Mouse (Mus musculus): ENCODE data around the gene Ube2d2b.

Gene Ube2d2b

DNA sequence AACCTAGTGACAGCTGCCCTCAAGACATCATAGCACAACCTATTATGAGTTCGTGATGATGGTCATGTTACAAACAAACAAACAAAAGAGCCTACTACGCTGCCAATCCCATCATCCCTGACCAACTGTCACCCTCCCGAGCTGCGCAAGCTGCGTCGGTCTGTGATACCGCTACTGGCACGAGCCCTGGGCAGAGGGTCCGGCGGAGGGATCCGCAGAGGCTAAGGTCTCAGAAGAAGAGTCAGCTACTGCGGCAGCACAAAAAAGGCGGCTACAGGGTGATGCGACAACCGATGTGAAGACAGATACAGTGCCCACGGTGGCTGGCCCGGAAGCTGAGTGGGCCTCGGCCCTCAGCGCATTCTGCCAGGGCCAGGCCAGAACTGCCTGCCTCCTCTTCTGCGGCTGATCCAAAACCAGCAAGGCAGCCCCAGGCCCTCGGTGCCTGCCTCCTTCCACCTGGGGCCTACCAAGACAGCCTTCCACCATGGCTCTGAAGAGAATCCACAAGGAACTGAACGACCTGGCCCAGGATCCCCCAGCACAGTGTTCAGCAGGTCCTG is at the start of gene Ube2d2b:
Gene Ube2d2b (plus strand): TSS at position 102 of the 563 bp plus-strand sequence.
- DNase-seq (ENCODE audit: low read depth) = no peak

DNA sequence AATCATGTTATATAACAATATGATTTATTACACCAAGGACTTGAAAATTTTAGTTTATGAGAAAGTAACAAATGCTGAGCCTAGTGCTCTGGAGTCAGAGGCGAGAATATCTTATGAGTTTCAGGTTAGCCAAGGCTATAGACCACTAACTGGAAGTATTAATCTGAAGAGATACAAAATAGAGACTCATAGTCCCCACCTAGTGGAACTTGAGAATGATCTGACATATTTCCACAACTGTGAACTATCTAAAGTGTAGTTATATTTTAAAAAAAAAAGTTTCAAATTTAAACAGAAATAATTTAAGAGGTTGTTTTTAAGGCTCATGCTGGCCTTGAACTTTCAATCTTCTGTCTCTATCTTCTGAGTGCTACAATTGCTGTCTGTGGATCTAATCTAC is 47.5 kb upstream of the Ube2d2b start:
- no peak for DNase-seq (ENCODE audit: low read depth)

DNA sequence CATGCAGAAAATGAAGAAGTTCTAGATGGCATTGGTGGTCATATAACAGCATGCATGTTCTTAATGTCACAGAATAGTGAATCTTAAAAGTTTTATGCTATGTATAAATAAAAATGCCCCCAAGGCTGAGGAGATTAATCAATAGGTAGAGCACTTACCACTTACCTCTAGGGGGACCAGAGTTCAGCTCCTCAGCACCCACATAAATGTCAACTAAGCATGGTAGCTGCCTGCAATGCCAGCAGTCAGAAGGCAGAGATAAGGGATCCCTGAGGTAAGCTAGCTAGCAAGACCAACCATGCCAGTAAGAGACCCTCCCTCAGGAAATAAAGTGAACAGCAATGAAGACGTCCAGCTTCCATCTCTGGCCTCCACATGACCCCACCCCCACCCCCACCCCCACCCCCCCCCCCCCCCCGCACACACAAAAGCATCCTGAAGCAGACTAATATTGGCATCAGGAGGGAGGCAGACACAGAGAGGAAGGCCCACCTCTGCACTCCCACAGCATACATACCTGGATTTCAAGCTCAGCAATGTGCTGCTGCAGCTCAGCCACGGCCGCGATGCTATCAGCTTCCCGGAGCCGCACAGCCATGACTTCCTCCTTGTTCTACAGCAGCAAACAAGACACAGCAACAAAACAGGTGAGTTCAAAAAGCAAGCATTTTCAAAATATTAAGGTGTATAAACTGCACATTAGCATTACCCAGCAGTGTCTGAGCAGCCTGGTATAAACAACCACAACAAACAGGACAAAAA is 42.0 kb upstream of the Ube2d2b start:
- DNase-seq (ENCODE audit: low read depth) = no peak

- peak; percentile 74 for DNase-seq (ENCODE audit: low read depth)
Observed at GRCm38 (mm10) chr5:107789492-107789891, 40.4 kb upstream of the Ube2d2b start.

DNA sequence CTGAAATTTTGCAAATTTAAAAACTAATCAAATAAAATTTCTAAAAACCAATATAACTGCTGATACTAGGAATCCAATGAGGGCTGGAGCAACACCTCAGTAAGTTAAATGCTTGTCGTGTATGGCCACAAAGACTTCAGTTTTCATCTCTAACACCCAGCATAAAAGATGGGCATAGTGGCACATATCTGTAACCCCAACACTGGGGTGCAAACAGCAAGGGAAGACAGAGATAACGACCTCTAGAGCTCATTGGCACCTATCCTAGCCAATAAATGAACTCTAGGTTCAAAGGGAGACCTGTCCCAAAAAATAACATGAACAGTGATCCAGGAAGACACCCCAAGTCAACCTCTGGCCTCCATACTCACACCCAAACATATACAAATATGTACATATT is 37.9 kb upstream of the Ube2d2b start:
- DNase-seq (ENCODE audit: low read depth) = no peak

DNA sequence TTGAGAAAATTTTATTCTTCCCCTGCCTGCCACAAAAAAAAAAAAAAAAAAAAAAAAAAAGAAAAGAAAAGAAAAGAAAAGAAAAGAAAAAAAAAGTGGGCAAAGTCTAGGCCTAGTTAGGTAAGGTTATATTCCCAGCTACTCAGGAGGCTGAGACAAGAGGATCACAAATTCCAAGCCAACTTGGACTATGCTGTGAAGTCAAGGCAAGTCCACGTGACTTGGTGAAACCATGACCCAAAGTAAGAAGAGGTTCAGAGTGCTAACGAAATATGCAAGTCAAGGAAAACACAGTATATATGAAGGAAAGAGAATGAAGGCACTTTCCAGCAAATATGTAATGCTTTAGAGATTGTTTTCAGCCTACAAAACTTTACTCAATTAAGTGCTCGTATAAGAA is 37.4 kb upstream of the Ube2d2b start:
- DNase-seq (ENCODE audit: low read depth) = no peak

- DNase-seq (ENCODE audit: low read depth) = peak; percentile 78
Observed at GRCm38 (mm10) chr5:107793258-107793657, 36.6 kb upstream of the Ube2d2b start.

DNA sequence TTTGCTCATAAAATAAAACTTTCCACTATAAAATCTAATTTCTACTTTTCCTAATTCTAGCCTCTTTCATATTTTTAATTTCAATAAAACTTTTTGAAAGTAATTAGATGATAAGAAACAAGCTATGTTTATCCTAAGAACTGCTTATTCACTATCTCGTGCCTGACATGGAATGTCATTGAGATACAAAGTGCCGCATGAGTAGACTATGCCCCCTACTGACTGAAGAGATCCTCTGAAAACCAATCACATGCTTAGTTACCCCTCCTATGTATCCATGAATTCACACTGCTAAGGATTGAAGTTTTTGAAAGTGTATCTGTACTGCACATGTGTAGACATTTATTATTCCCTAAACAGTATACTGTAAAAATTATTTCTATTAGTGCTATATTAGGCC is 36.0 kb upstream of the Ube2d2b start:
- DNase-seq (ENCODE audit: low read depth) = peak; percentile 50

DNA sequence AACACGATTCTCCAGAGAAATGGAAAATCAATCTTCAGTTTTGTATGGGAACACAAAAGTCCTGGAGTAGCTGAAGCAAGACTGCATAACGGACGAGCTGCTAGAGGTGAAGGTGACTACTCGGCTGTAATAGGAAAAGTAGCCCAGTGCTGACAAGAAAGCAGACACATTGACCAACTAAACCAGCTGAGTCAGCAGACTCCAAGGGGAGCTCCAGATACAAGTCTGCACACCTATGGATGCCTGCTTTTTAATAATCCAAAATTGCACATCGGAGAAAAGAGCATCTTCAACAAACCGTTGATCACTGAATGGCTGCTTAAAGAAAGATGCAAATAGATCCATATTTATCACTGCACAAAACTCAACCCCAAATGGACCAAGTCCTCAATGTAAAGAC is 31.6 kb upstream of the Ube2d2b start:
- DNase-seq (ENCODE audit: low read depth) = no peak

DNA sequence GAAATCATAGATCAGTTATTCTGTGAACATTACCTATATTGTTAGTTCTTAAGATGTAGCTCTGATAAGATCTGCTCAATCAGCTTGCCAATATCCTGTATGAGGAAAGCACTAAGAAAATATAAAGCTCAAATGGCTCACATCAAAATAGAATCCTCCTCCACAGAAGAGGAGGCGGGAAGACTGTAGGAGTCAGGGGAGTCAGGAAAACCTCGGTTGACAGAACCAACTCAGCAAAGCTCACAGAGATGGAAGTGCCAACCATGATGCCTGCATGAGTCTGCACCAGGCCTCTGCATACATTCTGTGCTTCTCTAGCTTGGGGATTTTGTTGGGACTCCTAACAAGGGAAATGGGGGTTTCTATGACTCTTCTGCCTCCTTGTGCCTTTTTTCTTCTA is 28.7 kb upstream of the Ube2d2b start:
- no peak for DNase-seq (ENCODE audit: low read depth)

DNA sequence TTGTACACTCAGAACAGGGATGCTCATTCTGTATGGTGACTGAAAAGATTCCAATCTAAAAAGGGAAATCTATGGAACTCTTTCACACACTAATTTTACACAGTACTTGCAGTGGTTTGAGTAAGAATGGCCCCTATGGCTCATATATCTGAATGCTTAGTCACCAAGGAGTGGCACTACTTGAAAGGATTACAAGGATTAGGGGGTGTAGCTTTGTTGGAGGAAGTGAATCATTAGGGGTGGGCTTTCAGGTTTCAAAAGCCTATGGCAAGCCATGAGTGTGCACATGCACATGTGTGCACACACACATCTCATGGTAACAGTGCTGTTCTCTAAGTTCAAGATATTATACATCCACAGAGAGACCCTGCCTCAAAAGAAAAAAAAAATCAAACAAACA is 27.3 kb upstream of the Ube2d2b start:
- peak; percentile 13 for DNase-seq (ENCODE audit: low read depth)

DNA sequence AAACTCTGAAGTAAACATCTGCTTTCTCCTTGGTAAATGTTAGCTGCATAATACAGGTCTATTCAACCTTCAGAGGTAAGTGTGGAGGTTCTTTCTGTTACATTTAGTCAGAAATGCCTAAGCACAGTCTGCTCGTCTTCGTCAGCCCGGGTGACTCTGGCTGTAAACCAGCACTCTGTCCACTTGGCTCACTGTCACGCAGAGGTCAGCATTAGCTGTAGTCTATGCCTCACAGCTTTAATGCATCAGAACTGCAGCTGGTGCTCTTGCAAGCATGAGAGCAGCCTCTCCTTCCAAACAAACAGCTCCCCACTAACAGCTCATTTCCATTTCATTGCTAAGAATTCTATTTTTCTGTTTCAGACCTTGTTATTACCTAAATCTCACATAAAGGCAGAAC is 22.4 kb upstream of the Ube2d2b start:
- no peak for DNase-seq (ENCODE audit: low read depth)

GRCm38 (mm10) chr5:107814651-107815050 is 15.2 kb upstream of the Ube2d2b start:
- no peak for DNase-seq (ENCODE audit: low read depth)

DNA sequence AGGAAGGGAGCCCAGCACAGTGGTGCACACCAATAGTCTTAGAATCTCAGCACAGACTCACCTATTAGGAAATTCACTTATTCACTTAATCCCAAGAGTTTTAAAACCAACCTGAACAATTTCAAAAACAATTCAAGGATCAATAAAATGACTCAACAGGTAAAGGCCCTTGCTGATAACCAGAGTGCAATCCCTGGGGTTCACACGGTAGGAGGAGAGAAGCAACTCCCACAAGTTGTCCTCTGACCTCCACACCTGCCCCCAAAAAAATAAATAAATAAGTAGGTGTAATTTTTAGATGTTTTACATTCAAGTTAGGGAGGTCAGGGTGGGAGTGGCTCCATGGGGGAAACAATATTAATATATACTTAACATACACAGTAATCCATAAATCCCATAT is 7.4 kb upstream of the Ube2d2b start:
- no peak for DNase-seq (ENCODE audit: low read depth)

GRCm38 (mm10) chr5:107831351-107831750 is 1.5 kb downstream of the Ube2d2b start:
- peak; percentile 17 for DNase-seq (ENCODE audit: low read depth)

DNA sequence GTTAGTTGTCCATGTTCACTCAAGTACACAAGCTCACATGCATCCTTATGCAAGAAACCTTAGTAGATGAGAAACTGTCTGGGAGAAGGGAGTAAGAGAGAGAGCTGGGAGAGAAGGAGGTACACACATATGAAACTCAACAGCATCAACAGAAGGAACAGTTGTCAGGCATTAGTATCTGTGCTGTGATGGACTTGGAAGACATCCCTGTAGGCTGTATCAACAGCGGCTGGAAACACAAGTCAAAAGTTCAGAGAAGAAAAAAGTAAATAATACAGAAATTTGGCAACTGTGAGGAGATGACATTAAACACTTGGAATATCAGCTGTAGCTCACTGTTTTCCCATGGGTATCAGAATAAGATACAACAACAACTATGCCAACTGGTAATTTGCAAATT is 4.4 kb downstream of the Ube2d2b start:
- DNase-seq (ENCODE audit: low read depth) = no peak

- peak; percentile 41 for DNase-seq (ENCODE audit: low read depth)
Observed at GRCm38 (mm10) chr5:107838891-107839644, 9.2 kb downstream of the Ube2d2b start.

DNA sequence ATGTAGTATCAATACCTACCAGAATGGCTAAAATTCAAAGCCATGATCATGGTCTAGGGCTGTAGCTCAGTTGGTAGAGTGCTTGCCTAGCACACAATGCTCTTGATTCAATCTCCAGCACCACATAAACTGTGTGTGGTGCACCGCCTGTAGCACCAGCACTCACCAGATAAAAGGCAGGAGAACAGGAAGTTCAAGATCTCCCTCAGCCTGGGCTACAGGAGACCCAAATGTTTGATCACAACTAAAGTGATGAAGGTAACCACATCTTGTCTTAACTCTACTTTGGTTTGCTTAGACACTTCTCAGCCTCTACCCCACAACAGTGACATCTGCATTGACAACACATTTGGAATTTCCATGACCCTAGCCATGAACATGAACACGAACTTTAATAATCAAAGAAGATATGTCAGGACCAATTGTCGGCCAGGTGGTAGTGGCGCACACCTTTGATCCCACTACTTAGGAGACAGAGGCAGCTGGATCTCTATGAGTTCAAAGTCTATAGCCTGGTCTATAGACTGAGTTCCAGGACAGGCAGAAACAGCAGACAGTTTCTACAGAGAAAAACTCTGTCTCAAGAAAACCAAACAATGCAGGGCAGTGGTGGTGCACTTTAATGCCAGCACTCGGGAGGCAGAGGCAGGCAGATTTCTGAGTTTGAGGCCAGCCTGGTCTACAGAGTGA is 10.8 kb downstream of the Ube2d2b start:
- no peak for DNase-seq (ENCODE audit: low read depth)

DNA sequence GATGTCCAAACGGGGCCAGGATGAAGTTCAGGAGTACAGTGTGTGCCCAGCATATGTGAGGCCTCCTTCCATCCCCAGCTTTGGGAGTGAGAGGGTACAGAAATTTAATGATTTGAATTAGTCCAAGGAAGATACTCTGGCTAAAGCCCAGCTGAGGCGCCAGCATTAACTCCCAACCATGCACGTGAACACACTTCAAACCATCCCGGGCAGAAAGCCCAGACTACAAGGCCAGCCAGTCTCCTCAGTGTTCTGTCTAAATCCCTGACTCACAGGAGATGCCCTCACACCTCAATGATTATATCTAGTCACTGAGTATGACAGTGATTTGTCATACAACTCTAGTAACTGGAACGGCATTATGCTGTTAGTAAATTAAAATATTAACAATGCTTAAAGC is 17.4 kb downstream of the Ube2d2b start:
- peak; percentile 54 for DNase-seq (ENCODE audit: low read depth)

GRCm38 (mm10) chr5:107847817-107848216 is 17.9 kb downstream of the Ube2d2b start:
- DNase-seq (ENCODE audit: low read depth) = no peak

DNA sequence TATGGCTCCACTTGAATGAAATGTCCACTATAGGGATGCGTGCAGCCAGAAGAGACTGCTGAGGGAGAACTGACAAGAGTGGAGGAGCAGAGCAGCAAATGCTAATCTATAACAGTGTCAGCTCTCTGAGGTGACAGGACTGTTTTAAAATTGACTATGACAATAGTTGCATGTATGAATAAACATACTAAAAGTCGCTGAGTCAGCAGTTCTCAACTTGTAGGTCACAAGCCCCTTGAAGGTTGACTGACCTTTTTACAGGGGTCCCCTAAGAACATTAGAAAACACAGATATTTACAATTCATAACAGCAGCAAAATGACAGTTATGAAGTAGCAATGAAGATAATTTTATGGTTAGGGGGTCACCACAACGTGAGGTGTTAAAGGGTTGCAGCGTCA is 19.1 kb downstream of the Ube2d2b start:
- no peak for DNase-seq (ENCODE audit: low read depth)

- DNase-seq (ENCODE audit: low read depth) = no peak
Observed at GRCm38 (mm10) chr5:107853807-107854206, 23.9 kb downstream of the Ube2d2b start.

GRCm38 (mm10) chr5:107854556-107854955 is 24.7 kb downstream of the Ube2d2b start:
- no peak for DNase-seq (ENCODE audit: low read depth)

All from NIH3T3 (cell line).